Mouse (Mus musculus) midbrain, embryonic 12.5 days (tissue): ENCODE results near the gene Polr3k. TPM values are rescaled to one million over a fixed set of nuclear protein-coding genes. Genes with fewer than 3 reads are reported as not detected.
A peak's percentile ranks its signal among the peaks of the same experiment; 100 is the strongest.

Experiments
- ATAC-seq: fragments of 200-750 bp; cut with Nextera tagmentation; 2 replicates; pipeline ENCODE4 v1.8.0; 2017; ENCODE audit warnings: low read depth, moderate TSS enrichment, moderate library complexity; ENCODE audit not compliant: low FRiP score
- H3K27ac ChIP-seq: fragments of 300-500 bp; sonication (generic); replicated peaks from 2 replicates; pipeline ENCODE4 v1.5.1; 2016; ENCODE audit warnings: mild to moderate bottlenecking
- H3K27me3 ChIP-seq: fragments of 300-500 bp; sonication (generic); 2 replicates; pipeline ENCODE4 v1.6.1; 2016; ENCODE audit warnings: mild to moderate bottlenecking
- H3K36me3 ChIP-seq: fragments of 300-500 bp; sonication (generic); 2 replicates; pipeline ENCODE4 v1.6.1; 2016
- H3K4me1 ChIP-seq: fragments of 300-500 bp; sonication (generic); 2 replicates; pipeline ENCODE4 v1.6.1; 2016
- H3K4me2 ChIP-seq: fragments of 300-500 bp; sonication (generic); replicated peaks from 2 replicates; pipeline ENCODE4 v1.6.1; 2016; ENCODE audit warnings: mild to moderate bottlenecking, moderate library complexity
- H3K4me3 ChIP-seq: fragments of 300-500 bp; sonication (generic); 2 replicates; pipeline ENCODE4 v1.5.1; 2016; ENCODE audit warnings: mild to moderate bottlenecking
- H3K9ac ChIP-seq: fragments of 300-500 bp; sonication (generic); replicated peaks from 2 replicates; pipeline ENCODE4 v1.6.1; 2016; ENCODE audit warnings: mild to moderate bottlenecking, moderate library complexity
- H3K9me3 ChIP-seq: fragments of 300-500 bp; sonication (generic); 2 replicates; pipeline ENCODE4 v1.6.1; 2016; ENCODE audit warnings: mild to moderate bottlenecking
- WGBS: fragments of 180-500 bp; shearing (Covaris S2); methylation state at CpG from one replicate; pipeline ENCODE4 v1.1.7; 2016; 5-methylcytosine and 5-hydroxymethylcytosine counted together
- polyA plus RNA-seq: library from polyadenylated mRNA; unstranded; fragments of >200 nt; fragmentation: Nextera tagmentation; extraction: Ambion mirVana; gene quantifications from 2 replicates; pipeline ENCODE4 v1.2.1, GENCODE M21; 2016

Polr3k gene
- polyA plus RNA-seq: 99.0 and 99.8 TPM in 2 replicates

- Histone ChIP-seq H3K27ac (peak within 1 kb of the TSS; percentile 84), H3K4me2 (peak within 1 kb of the TSS; percentile 93), H3K9ac (peak within 1 kb of the TSS; percentile 79), H3K4me1 (peaks cover 16% of the 10 kb centered on the region), H3K36me3 (peaks cover 16% of the 10 kb centered on the region), H3K9me3 (no peaks in the 10 kb centered on the region), H3K4me3 (peak within 1 kb of the TSS; percentile 83), H3K27me3 (no peaks in the 10 kb centered on the region)
- ATAC-seq: peak; percentile 100
- 1% methylated on average over 35 of the region's 35 CpGs for WGBS
Measured at GRCm38 (mm10) chr2:181863791-181864535, at the start of gene Polr3k. Polr3k (plus strand) TSS chr2:181864337.

GRCm38 (mm10) chr2:181829032-181829650 is 35.0 kb upstream of the Polr3k start:
- Histone ChIP-seq H3K4me3 (no peak overlapping the region), H3K9ac (no peak overlapping the region), H3K27me3 (no peaks in the 10 kb centered on the region), H3K27ac (no peak overlapping the region), H3K9me3 (no peaks in the 10 kb centered on the region), H3K36me3 (peaks cover 51% of the 10 kb centered on the region), H3K4me1 (no peaks in the 10 kb centered on the region), H3K4me2 (no peak overlapping the region)
- 79% methylated on average over 2 of the region's 2 CpGs for WGBS
- no peak for ATAC-seq

- Histone ChIP-seq H3K4me1 (peaks cover 5% of the 10 kb centered on the region), H3K9ac (no peak overlapping the region), H3K27me3 (no peaks in the 10 kb centered on the region), H3K9me3 (no peaks in the 10 kb centered on the region), H3K27ac (no peak overlapping the region), H3K4me2 (no peak overlapping the region), H3K36me3 (peaks cover 20% of the 10 kb centered on the region), H3K4me3 (no peak overlapping the region)
- ATAC-seq: no peak
- 66% methylated on average over 2 of the region's 2 CpGs for WGBS
Measured at GRCm38 (mm10) chr2:181832745-181833144, 31.4 kb upstream of the Polr3k start.

- peak within 1 kb of the TSS; percentile 82 for H3K9ac ChIP-seq
- peak within 1 kb of the TSS; percentile 86 for H3K27ac ChIP-seq
- H3K4me3 ChIP-seq: peak within 1 kb of the TSS; percentile 84
- peak; percentile 98 for ATAC-seq
- peak within 1 kb of the TSS; percentile 70 for H3K4me2 ChIP-seq
- 1% methylated on average over 35 of the region's 35 CpGs for WGBS
- H3K36me3 ChIP-seq: peaks cover 7% of the 10 kb centered on the region
- no peaks in the 10 kb centered on the region for H3K9me3 ChIP-seq
- H3K4me1 ChIP-seq: peaks cover 12% of the 10 kb centered on the region
- no peaks in the 10 kb centered on the region for H3K27me3 ChIP-seq
Measured at GRCm38 (mm10) chr2:181837372-181838292, 26.5 kb upstream of the Polr3k start, which contains the start of gene Pcmtd2. Pcmtd2 (plus strand) TSS chr2:181837854.

GRCm38 (mm10) chr2:181838293-181838680 is 25.9 kb upstream of the Polr3k start:
- Histone ChIP-seq H3K4me2 (peak overlapping the region; percentile 70), H3K36me3 (peaks cover 9% of the 10 kb centered on the region), H3K9ac (peak overlapping the region; percentile 82), H3K9me3 (no peaks in the 10 kb centered on the region), H3K4me3 (peak overlapping the region; percentile 84), H3K27ac (peak overlapping the region; percentile 86), H3K4me1 (peaks cover 12% of the 10 kb centered on the region), H3K27me3 (no peaks in the 10 kb centered on the region)
- 0% methylated on average over 3 of the region's 3 CpGs for WGBS
- peak; percentile 13; the same call in 1 of the 2 replicates for ATAC-seq

GRCm38 (mm10) chr2:181845709-181846394 is 18.3 kb upstream of the Polr3k start:
- Histone ChIP-seq H3K36me3 (peaks cover 45% of the 10 kb centered on the region), H3K4me3 (no peak overlapping the region), H3K9me3 (no peaks in the 10 kb centered on the region), H3K4me2 (no peak overlapping the region), H3K27ac (no peak overlapping the region), H3K9ac (no peak overlapping the region), H3K4me1 (no peaks in the 10 kb centered on the region), H3K27me3 (no peaks in the 10 kb centered on the region)
- no peak for ATAC-seq
- WGBS: 84% methylated on average over 5 of the region's 5 CpGs

- H3K4me1 ChIP-seq: peaks cover 16% of the 10 kb centered on the region
- H3K9me3 ChIP-seq: no peaks in the 10 kb centered on the region
- H3K4me3 ChIP-seq: peak overlapping the region; percentile 83
- peak overlapping the region; percentile 84 for H3K27ac ChIP-seq
- peak overlapping the region; percentile 93 for H3K4me2 ChIP-seq
- H3K27me3 ChIP-seq: no peaks in the 10 kb centered on the region
- H3K9ac ChIP-seq: peak overlapping the region; percentile 79
- peak; percentile 62; the same call in 1 of the 2 replicates for ATAC-seq
- WGBS: under 1% methylated on average over 22 of the region's 22 CpGs
- peaks cover 21% of the 10 kb centered on the region for H3K36me3 ChIP-seq
Measured at GRCm38 (mm10) chr2:181864536-181864860, 361 bp downstream of the Polr3k start.

- no peak for ATAC-seq
- peaks cover 41% of the 10 kb centered on the region for H3K36me3 ChIP-seq
- WGBS: 65% methylated on average over 5 of the region's 5 CpGs
Measured at GRCm38 (mm10) chr2:181866931-181867330, 2.8 kb downstream of the Polr3k start.

GRCm38 (mm10) chr2:181871039-181871438 is 6.9 kb downstream of the Polr3k start:
- no peak overlapping the region for H3K4me3 ChIP-seq
- H3K27me3 ChIP-seq: no peaks in the 10 kb centered on the region
- 92% methylated on average over 2 of the region's 2 CpGs for WGBS
- no peak overlapping the region for H3K4me2 ChIP-seq
- ATAC-seq: no peak
- peaks cover 52% of the 10 kb centered on the region for H3K36me3 ChIP-seq
- H3K9me3 ChIP-seq: no peaks in the 10 kb centered on the region
- no peak overlapping the region for H3K27ac ChIP-seq
- H3K4me1 ChIP-seq: no peaks in the 10 kb centered on the region; the same call in 1 of the 2 replicates
- no peak overlapping the region for H3K9ac ChIP-seq

More at GRCm38 (mm10) chr2:181866931-181867330, 2.8 kb downstream of the Polr3k start:
- Histone ChIP-seq H3K4me2 (no peak overlapping the region), H3K27me3 (no peaks in the 10 kb centered on the region), H3K9ac (no peak overlapping the region), H3K4me3 (no peak overlapping the region), H3K9me3 (no peaks in the 10 kb centered on the region), H3K27ac (no peak overlapping the region), H3K4me1 (peaks cover 16% of the 10 kb centered on the region)

GRCm38 (mm10) chr2:181878903-181879302 is 14.8 kb downstream of the Polr3k start:
- H3K27ac ChIP-seq: no peak overlapping the region
- ATAC-seq: no peak
- no peak overlapping the region for H3K4me2 ChIP-seq
- H3K4me1 ChIP-seq: no peaks in the 10 kb centered on the region
- no peak overlapping the region for H3K9ac ChIP-seq
- H3K36me3 ChIP-seq: peaks cover 27% of the 10 kb centered on the region; the same call in 1 of the 2 replicates
- no peaks in the 10 kb centered on the region for H3K27me3 ChIP-seq
- no peaks in the 10 kb centered on the region for H3K9me3 ChIP-seq
- WGBS: 69% methylated on average over 1 of the region's 1 CpGs
- H3K4me3 ChIP-seq: no peak overlapping the region

- no peak overlapping the region for H3K9ac ChIP-seq
- WGBS: 86% methylated on average over 3 of the region's 3 CpGs
- no peak for ATAC-seq
- H3K27me3 ChIP-seq: no peaks in the 10 kb centered on the region
- H3K36me3 ChIP-seq: 0 out of 2 replicates have a peak, but pooled peaks cover 14% of the 10 kb centered on the region
- no peak overlapping the region for H3K27ac ChIP-seq
- H3K9me3 ChIP-seq: no peaks in the 10 kb centered on the region
- no peak overlapping the region for H3K4me2 ChIP-seq
- no peak overlapping the region for H3K4me3 ChIP-seq
- H3K4me1 ChIP-seq: no peaks in the 10 kb centered on the region
Measured at GRCm38 (mm10) chr2:181883022-181883749, 19.0 kb downstream of the Polr3k start.
